Mouse (Mus musculus) midbrain, embryonic 13.5 days (tissue): ENCODE results near the gene Tacc3. TPM values are rescaled to one million over a fixed set of nuclear protein-coding genes. Genes with fewer than 3 reads are reported as not detected.
A peak's percentile ranks its signal among the peaks of the same experiment; 100 is the strongest.

ENCODE experiments used
- ATAC-seq: fragments of 200-750 bp; cut with Nextera tagmentation; 2 replicates; pipeline ENCODE4 v1.8.0; 2017; ENCODE audit warnings: mild to moderate bottlenecking, moderate TSS enrichment, moderate library complexity
- H3K27ac ChIP-seq: fragments of 300-500 bp; sonication (generic); 2 replicates; pipeline ENCODE4 v1.5.1; 2015; ENCODE audit warnings: inconsistent platforms, mild to moderate bottlenecking, moderate library complexity
- H3K27me3 ChIP-seq: fragments of 300-500 bp; sonication (generic); 2 replicates; pipeline ENCODE4 v1.6.1; 2015; ENCODE audit warnings: mild to moderate bottlenecking, inconsistent platforms
- H3K36me3 ChIP-seq: fragments of 300-500 bp; sonication (generic); 2 replicates; pipeline ENCODE4 v1.6.1; 2015; ENCODE audit warnings: mild to moderate bottlenecking, inconsistent platforms
- H3K4me1 ChIP-seq: fragments of 300-500 bp; sonication (generic); replicated peaks from 2 replicates; pipeline ENCODE4 v1.6.1; 2015; ENCODE audit warnings: inconsistent platforms
- H3K4me2 ChIP-seq: fragments of 300-500 bp; sonication (generic); replicated peaks from 2 replicates; pipeline ENCODE4 v1.6.1; 2015; ENCODE audit warnings: moderate library complexity, mild to moderate bottlenecking, inconsistent platforms
- H3K4me3 ChIP-seq: fragments of 300-500 bp; sonication (generic); replicated peaks from 2 replicates; pipeline ENCODE4 v1.5.1; 2015; ENCODE audit warnings: mild to moderate bottlenecking, inconsistent platforms
- H3K9ac ChIP-seq: fragments of 300-500 bp; sonication (generic); replicated peaks from 2 replicates; pipeline ENCODE4 v1.6.1; 2015; ENCODE audit warnings: mild to moderate bottlenecking, inconsistent platforms
- H3K9me3 ChIP-seq: fragments of 300-500 bp; sonication (generic); 2 replicates; pipeline ENCODE4 v1.6.1; 2016; ENCODE audit warnings: mild to moderate bottlenecking, inconsistent platforms
- WGBS: fragments of 180-500 bp; shearing (Covaris S2); methylation state at CpG from one replicate; pipeline ENCODE4 v1.1.7; 2015; 5-methylcytosine and 5-hydroxymethylcytosine counted together
- polyA plus RNA-seq: library from polyadenylated mRNA; unstranded; fragments of >200 nt; fragmentation: Nextera tagmentation; extraction: Ambion mirVana; gene quantifications from 2 replicates; pipeline ENCODE4 v1.2.1, GENCODE M21; 2015

The Tacc3 gene
- polyA plus RNA-seq, 1 experiment from 2014 or later: 84.6 TPM

- ATAC-seq: peak; percentile 53
- no peak overlapping the region for H3K4me2 ChIP-seq
- no peak overlapping the region for H3K4me3 ChIP-seq
- WGBS: 10% methylated on average over 13 of the region's 13 CpGs
- H3K9ac ChIP-seq: no peak overlapping the region
- peaks cover 79% of the 10 kb centered on the region for H3K27me3 ChIP-seq
- H3K36me3 ChIP-seq: no peaks in the 10 kb centered on the region
- no peaks in the 10 kb centered on the region for H3K9me3 ChIP-seq
- peak overlapping the region; percentile 30 for H3K27ac ChIP-seq
- H3K4me1 ChIP-seq: peaks cover 78% of the 10 kb centered on the region
Measured at GRCm38 (mm10) chr5:33697947-33698512, 40.1 kb downstream of the Tacc3 start.

GRCm38 (mm10) chr5:33698669-33699068 is 40.7 kb downstream of the Tacc3 start:
- no peak for ATAC-seq
- no peaks in the 10 kb centered on the region for H3K36me3 ChIP-seq
- no peak overlapping the region for H3K4me3 ChIP-seq
- H3K9ac ChIP-seq: no peak overlapping the region
- H3K27me3 ChIP-seq: peaks cover 76% of the 10 kb centered on the region
- no peaks in the 10 kb centered on the region for H3K9me3 ChIP-seq
- WGBS: 72% methylated on average over 5 of the region's 5 CpGs
- no peak overlapping the region for H3K4me2 ChIP-seq
- H3K4me1 ChIP-seq: peaks cover 75% of the 10 kb centered on the region
- peak overlapping the region; percentile 30 for H3K27ac ChIP-seq

- Histone ChIP-seq H3K9ac (no peak overlapping the region), H3K27me3 (peaks cover 65% of the 10 kb centered on the region), H3K9me3 (no peaks in the 10 kb centered on the region), H3K4me1 (peaks cover 75% of the 10 kb centered on the region), H3K27ac (no peak overlapping the region), H3K36me3 (no peaks in the 10 kb centered on the region), H3K4me2 (no peak overlapping the region), H3K4me3 (no peak overlapping the region)
- no peak for ATAC-seq
- WGBS: 55% methylated on average over 13 of the region's 13 CpGs
Measured at GRCm38 (mm10) chr5:33700010-33700409, 42.1 kb downstream of the Tacc3 start.

GRCm38 (mm10) chr5:33701832-33702231 is 43.9 kb downstream of the Tacc3 start:
- no peak for ATAC-seq
- WGBS: 84% methylated on average over 11 of the region's 11 CpGs
- Histone ChIP-seq H3K27ac (no peak overlapping the region), H3K9me3 (no peaks in the 10 kb centered on the region), H3K4me3 (no peak overlapping the region), H3K9ac (no peak overlapping the region), H3K27me3 (peaks cover 66% of the 10 kb centered on the region), H3K4me2 (no peak overlapping the region), H3K4me1 (peaks cover 70% of the 10 kb centered on the region), H3K36me3 (no peaks in the 10 kb centered on the region)

- H3K4me1 ChIP-seq: peaks cover 48% of the 10 kb centered on the region
- H3K27me3 ChIP-seq: peaks cover 64% of the 10 kb centered on the region
- H3K9ac ChIP-seq: no peak overlapping the region
- WGBS: 19% methylated on average over 8 of the region's 8 CpGs
- peak overlapping the region; percentile 74 for H3K27ac ChIP-seq
- peak; percentile 53 for ATAC-seq
- H3K36me3 ChIP-seq: no peaks in the 10 kb centered on the region
- no peaks in the 10 kb centered on the region for H3K9me3 ChIP-seq
- H3K4me2 ChIP-seq: no peak overlapping the region
- no peak overlapping the region for H3K4me3 ChIP-seq
Measured at GRCm38 (mm10) chr5:33703999-33704398, 46.1 kb downstream of the Tacc3 start.

GRCm38 (mm10) chr5:33704945-33705611 is 47.1 kb downstream of the Tacc3 start:
- H3K9me3 ChIP-seq: no peaks in the 10 kb centered on the region
- H3K27me3 ChIP-seq: peaks cover 54% of the 10 kb centered on the region
- no peak overlapping the region for H3K4me3 ChIP-seq
- peaks cover 38% of the 10 kb centered on the region for H3K4me1 ChIP-seq
- peak overlapping the region; percentile 15; the same call in 1 of the 2 replicates for H3K4me2 ChIP-seq
- ATAC-seq: peak; percentile 89
- 0 out of 2 replicates have a peak overlapping the region, but pooled peaks have one; percentile 41 for H3K9ac ChIP-seq
- under 1% methylated on average over 11 of the region's 11 CpGs for WGBS
- no peaks in the 10 kb centered on the region for H3K36me3 ChIP-seq
- H3K27ac ChIP-seq: peak overlapping the region; percentile 74

GRCm38 (mm10) chr5:33705612-33706349 is 47.9 kb downstream of the Tacc3 start:
- Histone ChIP-seq H3K27ac (peak overlapping the region; percentile 74), H3K36me3 (no peaks in the 10 kb centered on the region), H3K9ac (no peak overlapping the region), H3K27me3 (peaks cover 56% of the 10 kb centered on the region), H3K4me1 (peaks cover 32% of the 10 kb centered on the region), H3K4me2 (peak overlapping the region; percentile 15; the same call in 1 of the 2 replicates), H3K4me3 (no peak overlapping the region), H3K9me3 (no peaks in the 10 kb centered on the region)
- peak; percentile 41 for ATAC-seq
- WGBS: 11% methylated on average over 9 of the region's 9 CpGs

- Histone ChIP-seq H3K4me1 (peaks cover 32% of the 10 kb centered on the region), H3K4me2 (no peak overlapping the region), H3K27ac (peak overlapping the region; percentile 74), H3K4me3 (no peak overlapping the region), H3K36me3 (no peaks in the 10 kb centered on the region), H3K27me3 (peaks cover 52% of the 10 kb centered on the region), H3K9me3 (no peaks in the 10 kb centered on the region), H3K9ac (no peak overlapping the region)
- no peak for ATAC-seq
- 96% methylated on average over 1 of the region's 1 CpGs for WGBS
Measured at GRCm38 (mm10) chr5:33706350-33706629, 48.4 kb downstream of the Tacc3 start.

GRCm38 (mm10) chr5:33707163-33707562 is 49.2 kb downstream of the Tacc3 start:
- Histone ChIP-seq H3K4me1 (peaks cover 30% of the 10 kb centered on the region), H3K4me3 (no peak overlapping the region), H3K36me3 (no peaks in the 10 kb centered on the region), H3K9me3 (no peaks in the 10 kb centered on the region), H3K4me2 (no peak overlapping the region), H3K27me3 (peaks cover 47% of the 10 kb centered on the region), H3K9ac (no peak overlapping the region), H3K27ac (no peak overlapping the region)
- no peak for ATAC-seq
- WGBS: 86% methylated on average over 4 of the region's 4 CpGs

GRCm38 (mm10) chr5:33709037-33709436 is 51.1 kb downstream of the Tacc3 start:
- no peak for ATAC-seq
- peaks cover 55% of the 10 kb centered on the region for H3K27me3 ChIP-seq
- no peak overlapping the region for H3K4me3 ChIP-seq

GRCm38 (mm10) chr5:33712550-33712949 is 54.6 kb downstream of the Tacc3 start:
- H3K27me3 ChIP-seq: peaks cover 64% of the 10 kb centered on the region
- WGBS: 92% methylated on average over 2 of the region's 2 CpGs
- H3K4me3 ChIP-seq: no peak overlapping the region
- ATAC-seq: no peak
- no peaks in the 10 kb centered on the region for H3K4me1 ChIP-seq
- H3K4me2 ChIP-seq: no peak overlapping the region
- no peaks in the 10 kb centered on the region for H3K9me3 ChIP-seq
- no peak overlapping the region for H3K9ac ChIP-seq
- no peaks in the 10 kb centered on the region for H3K36me3 ChIP-seq
- no peak overlapping the region for H3K27ac ChIP-seq

More at GRCm38 (mm10) chr5:33709037-33709436, 51.1 kb downstream of the Tacc3 start:
- peaks cover 24% of the 10 kb centered on the region for H3K4me1 ChIP-seq
- WGBS: 13% methylated on average over 2 of the region's 2 CpGs
- H3K4me2 ChIP-seq: no peak overlapping the region
- no peaks in the 10 kb centered on the region for H3K9me3 ChIP-seq
- H3K36me3 ChIP-seq: no peaks in the 10 kb centered on the region
- no peak overlapping the region for H3K27ac ChIP-seq
- H3K9ac ChIP-seq: no peak overlapping the region

GRCm38 (mm10) chr5:33715182-33715581 is 57.3 kb downstream of the Tacc3 start:
- Histone ChIP-seq H3K4me1 (no peaks in the 10 kb centered on the region), H3K4me3 (no peak overlapping the region)
- WGBS: 49% methylated on average over 2 of the region's 2 CpGs

More at GRCm38 (mm10) chr5:33715182-33715581, 57.3 kb downstream of the Tacc3 start:
- no peaks in the 10 kb centered on the region for H3K9me3 ChIP-seq
- H3K4me2 ChIP-seq: no peak overlapping the region
- no peak overlapping the region for H3K9ac ChIP-seq
- H3K36me3 ChIP-seq: no peaks in the 10 kb centered on the region
- H3K27me3 ChIP-seq: peaks cover 79% of the 10 kb centered on the region
- H3K27ac ChIP-seq: no peak overlapping the region
- no peak for ATAC-seq
